Mouse (Mus musculus): ENCODE measurements around the gene Ago4.

- TF ChIP-seq CTCF (IDR thresholded peaks at IDR 0.05; ENCODE audit: low read depth) (no peak), EP300 (IDR thresholded peaks at IDR 0.05; ENCODE audit: low read depth) (no peak)
Observed at GRCm38 (mm10) chr4:126496963-126497362, 36.3 kb downstream of the Ago4 start.

Data from liver, postnatal 0 days (tissue).